In the genomic region with DNA sequence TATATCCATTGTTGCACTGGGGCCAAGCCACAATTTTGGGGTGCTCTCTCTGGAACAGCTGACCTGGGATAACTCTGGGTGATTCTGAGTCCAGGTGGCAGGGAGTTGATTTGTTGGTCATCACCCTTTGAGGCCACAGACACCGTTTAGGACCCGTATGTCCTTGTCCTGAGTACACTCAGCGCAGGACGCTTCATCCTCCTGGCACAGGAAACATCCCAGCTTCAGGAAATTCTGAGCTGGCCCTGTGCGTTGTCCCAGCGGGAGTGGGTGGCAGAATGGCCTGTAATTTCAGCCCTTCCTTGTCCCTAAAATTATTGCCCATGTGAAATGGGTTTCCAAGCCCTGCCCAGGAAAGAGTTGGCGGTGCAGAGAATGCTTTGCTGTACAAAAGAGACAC, we compare ENCODE assay signal across 13 mouse cellular contexts. TPM values are rescaled to one million over a fixed set of nuclear protein-coding genes. Genes with fewer than 3 reads are reported as not detected.
A peak's percentile ranks its signal among the peaks of the same experiment; 100 is the strongest.
DNase-seq lines count a peak whose midpoint lies in the region; ATAC-seq lines count a peak whose summit lies in the region.
"Had no signal": no experiment of that assay in that cellular context is flagged by ENCODE, and none has a peak within 500 bp of the region (broad histone marks: within the 10 kb centered on the region; RNA-seq: fewer than 3 reads in every experiment).

No protein-coding gene starts in this region.

- no peaks in the 10 kb centered on the region for H3K9me3 ChIP-seq in kidney, embryonic 16.5 days (ENCODE audit: low read length)
- H3K9me3 ChIP-seq in intestine, embryonic 16.5 days (ENCODE audit: control insufficient read depth, low read length), result no peaks in the 10 kb centered on the region
- H3K9me3 ChIP-seq: G1E; hindbrain, embryonic 13.5 days; limb, embryonic 15.5 days had no signal

- 70% methylated on average over 7 of the region's 7 CpGs for WGBS in kidney, embryonic 16.5 days
- 87% methylated on average over 7 of the region's 7 CpGs for WGBS in intestine, embryonic 16.5 days

- H3K36me3 ChIP-seq in kidney, embryonic 16.5 days (ENCODE audit: insufficient read depth, low read length), result no peaks in the 10 kb centered on the region
- H3K36me3 ChIP-seq in intestine, embryonic 16.5 days (ENCODE audit: control insufficient read depth, insufficient read depth, low read length), result no peaks in the 10 kb centered on the region
- H3K36me3 ChIP-seq: G1E; hindbrain, embryonic 13.5 days; limb, embryonic 15.5 days had no signal

- H3K27me3 ChIP-seq in kidney, embryonic 16.5 days (ENCODE audit: insufficient read depth, low read length), result no peaks in the 10 kb centered on the region
- H3K27me3 ChIP-seq in intestine, embryonic 16.5 days (replicated peaks; ENCODE audit: control insufficient read depth, insufficient read depth, low read length), result 0 out of 2 replicates have a peak, but pooled peaks cover 3% of the 10 kb centered on the region
- H3K27me3 ChIP-seq: hindbrain, embryonic 13.5 days had no signal

- no peak overlapping the region for H3K27ac ChIP-seq in kidney, embryonic 16.5 days (ENCODE audit: low read length)
- no peak overlapping the region for H3K27ac ChIP-seq in intestine, embryonic 16.5 days (ENCODE audit: low read length)
- H3K27ac ChIP-seq: hindbrain, embryonic 13.5 days; limb, embryonic 15.5 days; macrophage had no signal

- H3K9ac ChIP-seq in kidney, embryonic 16.5 days (replicated peaks; ENCODE audit: low read length), result no peak overlapping the region
- no peak overlapping the region for H3K9ac ChIP-seq in intestine, embryonic 16.5 days (ENCODE audit: low read depth, low read length)
- H3K9ac ChIP-seq: hindbrain, embryonic 13.5 days; limb, embryonic 15.5 days had no signal

- no peak overlapping the region for H3K4me3 ChIP-seq in kidney, embryonic 16.5 days (ENCODE audit: low read length)
- H3K4me3 ChIP-seq in intestine, embryonic 16.5 days (ENCODE audit: low read length), result no peak overlapping the region
- H3K4me3 ChIP-seq: erythroblast, embryonic 14.5 days; hindbrain, embryonic 13.5 days; limb, embryonic 15.5 days had no signal

- peak; percentile 43 to 75 for DNase-seq in adrenal gland, adult (ENCODE audit: inconsistent age in 2 of 2, low spot score in 1 of 2)
- no peak for DNase-seq in adrenal gland, postnatal 25 days
- peak; percentile 1 for DNase-seq in kidney, adult 11 months
- DNase-seq in lung, postnatal 4 days, result peak; percentile 4 to 20
- no peak for DNase-seq in lung, postnatal 25 days (ENCODE audit: low spot score)
- DNase-seq in adrenal gland, postnatal 10 days, result peak; percentile 15

- H3K4me1 ChIP-seq in kidney, embryonic 16.5 days (ENCODE audit: insufficient read depth, low read length), result no peaks in the 10 kb centered on the region
- H3K4me1 ChIP-seq in intestine, embryonic 16.5 days (ENCODE audit: control insufficient read depth, insufficient read depth, low read length), result no peaks in the 10 kb centered on the region
- H3K4me1 ChIP-seq: hindbrain, embryonic 13.5 days had no signal

- H3K4me2 ChIP-seq in kidney, embryonic 16.5 days (replicated peaks; ENCODE audit: low read depth, low read length), result no peak overlapping the region
- H3K4me2 ChIP-seq in intestine, embryonic 16.5 days (ENCODE audit: low read depth, low read length), result no peak overlapping the region
- H3K4me2 ChIP-seq: hindbrain, embryonic 13.5 days; limb, embryonic 15.5 days had no signal

- no peak for ATAC-seq in kidney, embryonic 16.5 days (ENCODE audit: low FRiP score, low TSS enrichment)
- no peak for ATAC-seq in intestine, embryonic 16.5 days

RNA-seq across cellular contexts. Expression of a gene that starts 37.6 kb away (rescaled TPM):
- total RNA-seq in adrenal gland, postnatal 25 days (2021), result 17.7 and 24.9 TPM in 2 replicates
- 18.4 and 20.6 TPM in 2 replicates for polyA plus RNA-seq in kidney, embryonic 16.5 days (2015; fragmentation: Nextera tagmentation; extraction: Ambion mirVana)
- total RNA-seq in adrenal gland, postnatal 10 days (2021), result 10 to 100 TPM; 18.7 to 23.3 TPM
- 12.0 and 12.8 TPM in 2 replicates for polyA plus RNA-seq in intestine, embryonic 16.5 days (2015; fragmentation: Nextera tagmentation; extraction: Ambion mirVana)
- total RNA-seq: G1E had no signal
- polyA plus RNA-seq: erythroblast, embryonic 14.5 days; G1E; macrophage had no signal

Comparison
In these comparisons a context has a peak if more than half of its experiments do, and no peak if none do; other contexts are left out.
1. DNase-seq: peak in adrenal gland, adult (2 of 2), kidney, adult 11 months (single experiment), lung, postnatal 4 days (2 of 2) and adrenal gland, postnatal 10 days (single experiment); none in adrenal gland, postnatal 25 days (single experiment) and lung, postnatal 25 days (single experiment).